Mouse (Mus musculus): ENCODE measurements around the gene Tjap1.

- TF ChIP-seq CTCF (IDR thresholded peaks at IDR 0.05; ENCODE audit: extremely low read depth, insufficient read length, insufficient replicate concordance, low read depth, low read length) (no peak), POLR2A (IDR thresholded peaks at IDR 0.05; ENCODE audit: low read depth, low read length) (no peak)
Observed at GRCm38 (mm10) chr17:46278011-46278765, 4.6 kb downstream of the Tjap1 start.

Measured in small intestine, adult 2 months (tissue).